Mouse (Mus musculus): ENCODE results near the gene Lysmd4. TPM values are rescaled to one million over a fixed set of nuclear protein-coding genes. Genes with fewer than 3 reads are reported as not detected.

Gene Lysmd4
- 2.2 TPM for polyA plus RNA-seq (2015; fragmentation: Illumina TruSeq; extraction: RNeasy Lipid Tissue Mini Kit (QIAGEN cat#74804); ENCODE audit: insufficient read depth, low read depth, low replicate concordance)

GRCm38 (mm10) chr7:67222220-67222862, at the start of gene Lysmd4:
Gene Lysmd4, plus strand, starts transcription at chr7:67222544.

Other genes starting within 250 kb of the Lysmd4 start
- gene Mef2a, start 150.3 kb downstream of the Lysmd4 start, polyA plus RNA-seq (2015; fragmentation: Illumina TruSeq; extraction: RNeasy Lipid Tissue Mini Kit (QIAGEN cat#74804); ENCODE audit: insufficient read depth, low read depth, low replicate concordance) = 9.0 TPM

Measured in pancreas, adult 10 weeks (tissue).